23 mouse cellular contexts compared by ENCODE assay signal in the genomic region with DNA sequence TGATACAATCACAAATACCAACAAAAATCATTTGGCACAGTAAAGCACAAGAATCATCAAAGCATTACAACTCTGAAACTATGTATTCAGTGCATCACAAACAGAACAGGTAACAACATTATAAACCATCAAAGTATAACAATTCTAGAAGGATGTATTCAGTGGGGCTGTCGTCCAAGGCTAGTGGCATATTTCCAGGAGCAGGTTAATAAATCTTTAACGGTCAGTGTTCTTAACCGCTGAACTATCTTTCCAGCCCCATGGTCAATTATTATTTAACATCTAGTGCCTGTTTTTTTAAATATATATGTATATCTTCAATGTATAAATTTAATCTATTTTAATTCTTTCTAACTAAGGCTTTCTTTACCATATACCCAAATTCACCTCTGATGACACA.
"Had no signal": no experiment of that assay in that cellular context is flagged by ENCODE, and none has a peak within 500 bp of the region (broad histone marks: within the 10 kb centered on the region; RNA-seq: fewer than 3 reads in every experiment).

No protein-coding gene starts in this region.

- H3K9me3 ChIP-seq: heart, embryonic 10.5 days; heart, embryonic 12.5 days; hindbrain, embryonic 10.5 days; hindbrain, embryonic 12.5 days; intestine, embryonic 15.5 days; limb, embryonic 13.5 days; limb, embryonic 15.5 days; liver, embryonic 12.5 days had no signal

- H3K4me1 ChIP-seq: hindbrain, embryonic 12.5 days; intestine, embryonic 15.5 days; limb, embryonic 13.5 days; limb, embryonic 15.5 days; liver, embryonic 12.5 days had no signal

- H3K9ac ChIP-seq: heart, embryonic 12.5 days; hindbrain, embryonic 12.5 days; hindbrain, embryonic 14.5 days; intestine, embryonic 15.5 days; limb, embryonic 13.5 days; limb, embryonic 15.5 days; liver, embryonic 12.5 days; liver, embryonic 14.5 days had no signal

- H3K4me3 ChIP-seq: gastrocnemius, adult 2 months; heart, embryonic 10.5 days; heart, embryonic 12.5 days; hindbrain, embryonic 10.5 days; hindbrain, embryonic 12.5 days; intestine, embryonic 15.5 days; limb, embryonic 13.5 days; limb, embryonic 15.5 days; liver, embryonic 12.5 days had no signal

- H3K27ac ChIP-seq: gastrocnemius, adult 2 months; heart, embryonic 10.5 days; hindbrain, embryonic 10.5 days; hindbrain, embryonic 12.5 days; hindbrain, embryonic 14.5 days; intestine, embryonic 15.5 days; limb, embryonic 13.5 days; limb, embryonic 15.5 days; liver, embryonic 12.5 days; liver, embryonic 14.5 days had no signal

- H3K27me3 ChIP-seq: heart, embryonic 12.5 days; hindbrain, embryonic 12.5 days; intestine, embryonic 15.5 days; limb, embryonic 13.5 days; limb, embryonic 15.5 days; liver, embryonic 12.5 days had no signal

- H3K4me2 ChIP-seq: heart, embryonic 12.5 days; hindbrain, embryonic 12.5 days; hindbrain, embryonic 14.5 days; intestine, embryonic 15.5 days; limb, embryonic 13.5 days; limb, embryonic 15.5 days; liver, embryonic 12.5 days had no signal

- H3K36me3 ChIP-seq: heart, embryonic 10.5 days; heart, embryonic 12.5 days; hindbrain, embryonic 10.5 days; hindbrain, embryonic 12.5 days; intestine, embryonic 15.5 days; limb, embryonic 13.5 days; limb, embryonic 15.5 days; liver, embryonic 12.5 days had no signal

- ATAC-seq: forebrain, embryonic 16.5 days; hindbrain, embryonic 16.5 days; inflammation-experienced regulatory T-cells, adult 6 months; intestine, embryonic 15.5 days; intestine, postnatal 0 days; liver, embryonic 12.5 days had no signal

- DNase-seq: gastrocnemius, adult 2 months; gastrocnemius, postnatal 10 days; gastrocnemius, postnatal 25 days; heart, adult 18-20 months; heart, postnatal 10 days; heart, postnatal 4 days; layer of hippocampus, adult 9-11 months; layer of hippocampus, postnatal 36 days; left cerebral cortex, postnatal 4 days had no signal
